Mouse (Mus musculus) heart, postnatal 36 days (tissue): Measurements from ENCODE around the gene Gm49336. TPM values are rescaled to one million over a fixed set of nuclear protein-coding genes. Genes with fewer than 3 reads are reported as not detected.

Source experiments
- DNase-seq, 2 experiments: peaks; one replicate each; pipeline ENCODE4 v3.0.0; 2021 to 2022
- intact Hi-C: fragments of 180-260 bp; cut with DNase I; formaldehyde crosslinking; loops from one replicate; pipeline ENCODE4 v1.15.1; 2025
- microRNA-seq, 2 experiments: library from miRNA; unstranded; fragments of <30 nt; microRNA quantifications; one replicate each; pipeline ENCODE4 v1.2.0; 2021; ENCODE audit warnings: borderline number of aligned reads in 2 of 2
- total RNA-seq, 2 experiments: library from RNA; stranded (reverse); gene quantifications; 2 replicates each; pipeline ENCODE4 v1.2.3; 2021

Gm49336 gene
- total RNA-seq, 2 experiments from 2014 or later = 28.4 to 30.9 TPM

- intact Hi-C loops = no loop called here
- DNase-seq = no peak
Observed at GRCm38 (mm10) chr14:60172286-60173055, 78.8 kb downstream of the Gm49336 start.

GRCm38 (mm10) chr14:60170845-60171610 is 80.3 kb downstream of the Gm49336 start:
- intact Hi-C loops = no loop called here
- no peak for DNase-seq

- no peak for DNase-seq
- intact Hi-C loops = no loop called here
Observed at GRCm38 (mm10) chr14:60163367-60163766, 87.9 kb downstream of the Gm49336 start.

Small RNA genes within 50 kb of the gene (microRNA-seq; reads per million reads assigned to microRNA genes)
- 0 reads per million in 2 experiments for gene Mir719

Other genes with a start within 250 kb of the Gm49336 start
- 1 to 10 TPM; 4.4 to 5.0 TPM for gene Atp8a2, start 54.3 kb downstream of the Gm49336 start, total RNA-seq
- gene Nupl1, start 76 bp downstream of the Gm49336 start, total RNA-seq = not detected
- gene Mtmr6, start 13.7 kb upstream of the Gm49336 start, total RNA-seq = 10 to 100 TPM; 31.4 TPM
- not detected for gene Amer2, start 121.8 kb upstream of the Gm49336 start, total RNA-seq